Mouse (Mus musculus) spleen, adult 2 months (tissue): ENCODE measurements at regions not wholly inside any gene's neighbourhood (a gene's known extent, or its start where the extent isn't known, plus 50 kb on each side); places are given as distances from the start of the nearest gene placed in this dataset.

Experiments
- CTCF ChIP-seq: fragments of 200-500 bp; IDR thresholded peaks from 2 replicates; pipeline ENCODE4 v1.5.1; 2011; ENCODE audit warnings: mild to moderate bottlenecking, inconsistent platforms; ENCODE audit not compliant: insufficient read depth, insufficient read length, insufficient replicate concordance; ENCODE audit errors: extremely low read depth
- POLR2A ChIP-seq: fragments of 200-500 bp; IDR thresholded peaks from 2 replicates; pipeline ENCODE4 v1.6.1; 2011; ENCODE audit warnings: low read depth, low read length, inconsistent platforms

GRCm38 (mm10) chr2:115031134-115031533, 376.4 kb upstream of the Dph6 start:
- no peak for TF ChIP-seq POLR2A
- TF ChIP-seq CTCF: no peak
